Mouse (Mus musculus) thymus, adult 2 months (tissue): ENCODE measurements around the gene Syt1.

Source experiments
- CTCF ChIP-seq: fragments of 200-500 bp; IDR thresholded peaks from 2 replicates; pipeline ENCODE4 v1.5.1; 2012; ENCODE audit warnings: mild to moderate bottlenecking, control low read depth, low read length, moderate library complexity, borderline replicate concordance; ENCODE audit not compliant: control insufficient read depth, poor library complexity, insufficient read depth; ENCODE audit errors: extremely low read depth
- POLR2A ChIP-seq: fragments of 200-500 bp; IDR thresholded peaks from 2 replicates; pipeline ENCODE4 v1.6.1; 2012; ENCODE audit warnings: mild to moderate bottlenecking, low read length, control low read depth, moderate library complexity; ENCODE audit not compliant: control insufficient read depth, poor library complexity, insufficient read depth; ENCODE audit errors: extremely low read depth

GRCm38 (mm10) chr10:108541555-108541954, 469.2 kb downstream of the Syt1 start:
- TF ChIP-seq POLR2A: no peak
- no peak for TF ChIP-seq CTCF
